Mouse (Mus musculus): Measurements from ENCODE around the gene Copa. TPM values are rescaled to one million over a fixed set of nuclear protein-coding genes. Genes with fewer than 3 reads are reported as not detected.

The Copa gene
- polyA plus RNA-seq, 1 experiment from 2014 or later = 183 TPM

Other genes with a start within 250 kb of the Copa start
- 0.84 and 1.5 TPM in 2 replicates for gene Cd84, start 242.8 kb upstream of the Copa start, polyA plus RNA-seq (2015; fragmentation: Nextera tagmentation; extraction: Ambion mirVana)
- not detected in 2 replicates for gene Gm10521, start 186.9 kb upstream of the Copa start, polyA plus RNA-seq (2015; fragmentation: Nextera tagmentation; extraction: Ambion mirVana)
- gene Slamf6, start 165.0 kb upstream of the Copa start, polyA plus RNA-seq (2015; fragmentation: Nextera tagmentation; extraction: Ambion mirVana) = 0.13 and 0.44 TPM in 2 replicates
- 46.8 and 50.5 TPM in 2 replicates for gene Vangl2, start 54.1 kb upstream of the Copa start, polyA plus RNA-seq (2015; fragmentation: Nextera tagmentation; extraction: Ambion mirVana)
- 10.4 and 10.8 TPM in 2 replicates for gene Nhlh1, start 25.0 kb upstream of the Copa start, polyA plus RNA-seq (2015; fragmentation: Nextera tagmentation; extraction: Ambion mirVana)
- 123 and 124 TPM in 2 replicates for gene Ncstn, start 266 bp downstream of the Copa start, polyA plus RNA-seq (2015; fragmentation: Nextera tagmentation; extraction: Ambion mirVana)
- gene Pex19, start 44.2 kb downstream of the Copa start, polyA plus RNA-seq (2015; fragmentation: Nextera tagmentation; extraction: Ambion mirVana) = 163 and 164 TPM in 2 replicates
- 94.0 and 96.6 TPM in 2 replicates for gene Dcaf8, start 65.6 kb downstream of the Copa start, polyA plus RNA-seq (2015; fragmentation: Nextera tagmentation; extraction: Ambion mirVana)
- gene Pea15a, start 124.3 kb downstream of the Copa start, polyA plus RNA-seq (2015; fragmentation: Nextera tagmentation; extraction: Ambion mirVana) = 355 and 388 TPM in 2 replicates
- 2.3 and 2.6 TPM in 2 replicates for gene Casq1, start 137.3 kb downstream of the Copa start, polyA plus RNA-seq (2015; fragmentation: Nextera tagmentation; extraction: Ambion mirVana)
- not detected in 2 replicates for gene Atp1a4, start 175.9 kb downstream of the Copa start, polyA plus RNA-seq (2015; fragmentation: Nextera tagmentation; extraction: Ambion mirVana)
- gene Igsf8, start 179.1 kb downstream of the Copa start, polyA plus RNA-seq (2015; fragmentation: Nextera tagmentation; extraction: Ambion mirVana) = 116 and 126 TPM in 2 replicates
- 38.6 and 40.0 TPM in 2 replicates for gene Atp1a2, start 215.5 kb downstream of the Copa start, polyA plus RNA-seq (2015; fragmentation: Nextera tagmentation; extraction: Ambion mirVana)
- gene Kcnj9, start 246.8 kb downstream of the Copa start, polyA plus RNA-seq (2015; fragmentation: Nextera tagmentation; extraction: Ambion mirVana) = 1.5 and 2.1 TPM in 2 replicates